Mouse (Mus musculus) mesoderm, embryonic 11.5 days (tissue): ENCODE measurements around the gene Sept3.

Experiments used
- DNase-seq: peaks from one replicate; pipeline ENCODE4 v3.0.0-alpha.2; 2012; ENCODE audit warnings: low read depth, low spot score

Gene Sept3

DNA sequence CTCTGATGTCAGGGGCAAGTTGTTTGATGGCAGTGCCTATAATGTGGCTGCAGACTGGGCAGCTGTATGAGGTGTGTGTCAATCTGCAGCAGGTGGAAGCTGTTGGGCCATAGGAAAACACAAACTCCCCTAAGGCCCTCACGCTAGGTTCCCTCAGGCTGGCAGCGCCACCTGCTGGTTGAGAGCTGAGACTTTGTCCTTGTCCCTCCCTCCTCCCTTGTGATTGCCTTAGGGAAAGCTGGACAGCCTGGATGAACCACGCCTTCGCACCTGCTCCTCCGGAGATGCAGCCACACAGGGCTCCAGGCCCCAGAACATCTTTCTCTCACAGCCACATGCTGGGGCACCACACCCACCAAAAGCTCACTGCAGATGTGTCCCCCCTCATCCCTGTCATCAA, 3.5 kb upstream of the Sept3 start:
- peak; percentile 86 for DNase-seq

GRCm38 (mm10) chr15:82272295-82272694, 2.4 kb upstream of the Sept3 start:
- no peak for DNase-seq

DNA sequence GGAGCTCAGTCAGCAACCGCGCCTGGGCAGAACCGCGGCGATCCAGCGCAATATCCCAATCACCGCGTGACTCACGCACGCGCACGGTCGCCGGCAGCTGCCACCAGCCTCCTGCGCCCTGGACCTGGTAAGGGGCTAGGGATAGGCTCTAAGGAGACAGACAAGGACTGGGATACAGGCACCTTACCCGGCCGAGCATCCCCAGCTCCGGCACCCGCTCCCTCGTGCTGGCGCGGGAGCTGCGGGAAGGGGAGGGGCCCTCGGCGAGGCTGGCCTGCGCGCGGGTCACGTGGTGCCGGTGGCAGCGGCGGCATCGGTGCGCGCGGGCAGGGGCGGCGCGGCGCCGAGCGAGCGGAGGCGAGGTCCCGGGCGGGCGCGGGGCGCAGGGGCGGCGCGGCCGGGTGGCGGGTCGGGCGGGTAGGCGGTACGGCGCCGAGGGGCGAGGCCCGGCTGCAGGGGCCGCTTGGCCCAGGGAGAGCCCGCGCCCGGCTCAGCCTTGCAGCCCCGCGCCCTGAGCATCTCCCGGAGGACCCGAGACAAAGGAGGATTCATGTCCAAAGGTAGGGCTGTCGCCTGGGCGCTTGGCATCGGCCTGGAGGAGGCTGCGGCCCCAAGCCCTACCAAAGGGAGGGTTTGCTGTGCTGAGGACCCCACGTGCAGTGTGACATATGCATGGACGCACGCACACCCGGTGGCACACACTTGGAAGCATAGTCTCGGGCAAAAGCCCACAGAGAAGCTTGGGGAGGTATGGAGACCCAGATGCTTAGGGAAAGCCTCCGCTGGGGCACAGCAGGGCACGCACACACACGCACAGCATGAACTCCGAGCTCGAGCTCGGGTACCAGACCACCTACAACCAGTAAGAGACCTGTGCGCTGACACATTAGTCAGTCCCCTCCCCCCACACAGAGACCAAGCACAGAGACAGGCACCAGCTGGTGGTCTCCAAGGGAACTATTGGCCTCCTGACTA, 521 bp downstream of the Sept3 start:
- DNase-seq, result peak; percentile 77

DNA sequence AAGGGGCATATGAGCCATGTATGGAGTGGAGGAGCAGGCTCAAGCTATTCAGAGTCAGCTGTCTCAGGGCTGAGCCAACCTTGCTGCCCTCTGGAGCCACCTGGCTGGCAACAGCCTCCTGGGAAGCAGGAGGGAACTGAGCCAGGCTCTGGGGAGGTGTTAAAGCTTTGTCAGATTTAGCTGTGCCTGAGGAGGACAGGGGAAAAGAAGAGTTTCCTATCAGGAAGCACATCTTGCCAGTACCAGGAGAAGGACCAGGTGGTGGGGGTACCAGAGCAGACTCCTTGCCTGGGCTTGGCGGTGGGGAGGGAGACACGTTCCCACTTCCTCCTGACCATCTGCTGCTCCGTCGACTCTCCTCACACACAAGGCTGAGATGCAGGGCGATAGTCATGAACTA, 2.9 kb downstream of the Sept3 start:
- no peak for DNase-seq

DNA sequence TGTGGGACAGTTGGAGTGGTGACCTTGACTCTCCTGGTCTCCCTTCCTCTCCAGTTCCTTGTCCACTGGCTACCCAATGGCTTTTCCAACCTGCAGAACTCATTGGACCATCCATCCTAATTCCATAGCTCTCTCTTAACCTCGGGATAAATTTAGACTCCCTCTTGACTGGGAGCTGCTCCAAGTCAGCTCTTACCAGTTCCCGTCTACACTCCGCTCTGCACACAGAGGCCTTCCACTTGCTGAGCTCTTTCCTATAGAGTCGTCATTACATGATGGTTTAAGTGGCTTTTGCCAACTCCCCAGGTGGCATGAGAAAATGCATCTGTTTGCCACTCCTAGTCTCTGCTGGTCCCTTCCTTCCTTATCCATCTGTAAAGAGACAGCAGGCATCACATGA, 5.9 kb downstream of the Sept3 start:
- DNase-seq, result no peak

GRCm38 (mm10) chr15:82286157-82286556, 11.5 kb downstream of the Sept3 start:
- no peak for DNase-seq

DNA sequence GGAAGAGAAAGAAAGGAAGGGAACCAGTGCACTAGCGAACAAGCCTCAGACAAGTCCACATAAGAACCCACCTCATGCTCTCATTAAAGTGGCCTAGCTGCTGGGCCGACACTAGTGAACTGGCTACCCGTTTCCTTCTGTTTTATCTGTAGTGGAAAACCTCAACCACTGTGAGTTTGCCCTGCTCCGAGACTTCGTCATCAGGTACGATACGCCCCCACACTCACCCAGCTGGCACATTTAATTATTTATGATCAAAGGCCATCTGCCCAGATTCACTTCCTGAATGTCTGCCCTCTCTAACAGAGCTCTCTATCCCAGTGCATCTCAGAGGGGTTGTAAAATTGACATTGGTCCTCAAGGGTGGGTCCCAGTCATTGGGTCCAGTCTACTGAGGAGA, 15.6 kb downstream of the Sept3 start:
- no peak for DNase-seq

GRCm38 (mm10) chr15:82292851-82293250, 18.2 kb downstream of the Sept3 start:
- DNase-seq, result no peak

DNA sequence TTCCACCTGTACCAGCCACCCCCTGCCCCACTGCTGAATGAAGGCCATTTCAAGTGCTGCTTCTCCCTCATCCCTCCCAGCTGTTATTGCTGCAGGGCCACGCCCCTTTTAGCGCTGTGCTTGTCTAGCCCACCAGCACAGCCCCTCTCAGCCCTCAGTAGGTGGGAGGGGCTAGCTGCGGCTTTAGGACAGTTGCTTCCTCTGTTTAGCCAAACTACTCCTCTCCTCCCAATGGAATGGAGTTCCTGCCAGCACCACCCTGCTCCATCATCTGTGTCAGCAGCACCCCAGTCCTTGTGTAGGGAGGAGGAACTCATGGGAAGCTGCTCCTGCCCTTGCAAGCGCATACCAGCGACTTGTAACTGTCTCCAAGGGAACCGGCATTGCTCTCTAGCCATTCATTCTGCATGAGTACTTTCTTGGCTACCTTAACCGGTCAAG, 18.6 kb downstream of the Sept3 start:
- peak; percentile 76 for DNase-seq

DNA sequence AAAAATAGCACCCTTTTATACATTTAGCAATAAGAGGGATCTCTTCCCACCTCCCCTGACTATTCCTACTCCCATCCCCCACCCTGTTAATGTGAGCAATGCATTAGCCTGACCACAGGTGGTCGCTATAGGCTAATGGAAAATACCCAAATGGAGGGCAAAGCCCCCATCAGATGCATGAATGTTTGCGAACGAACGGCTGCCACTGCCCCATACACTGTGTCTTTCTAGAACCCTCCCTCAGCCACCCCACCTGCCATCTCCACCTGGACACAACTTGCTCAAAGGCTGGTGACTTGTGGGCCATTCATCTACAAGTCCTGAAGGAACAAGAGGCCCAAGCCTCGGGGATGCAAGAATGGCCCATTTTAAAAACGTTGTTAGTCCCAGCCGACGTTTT, 19.4 kb downstream of the Sept3 start:
- DNase-seq, result peak; percentile 45

GRCm38 (mm10) chr15:82298764-82299561, 24.3 kb downstream of the Sept3 start, which contains the start of gene Wbp2nl:
Gene Wbp2nl, plus strand, starts transcription at chr15:82298954.
- no peak for DNase-seq

DNA sequence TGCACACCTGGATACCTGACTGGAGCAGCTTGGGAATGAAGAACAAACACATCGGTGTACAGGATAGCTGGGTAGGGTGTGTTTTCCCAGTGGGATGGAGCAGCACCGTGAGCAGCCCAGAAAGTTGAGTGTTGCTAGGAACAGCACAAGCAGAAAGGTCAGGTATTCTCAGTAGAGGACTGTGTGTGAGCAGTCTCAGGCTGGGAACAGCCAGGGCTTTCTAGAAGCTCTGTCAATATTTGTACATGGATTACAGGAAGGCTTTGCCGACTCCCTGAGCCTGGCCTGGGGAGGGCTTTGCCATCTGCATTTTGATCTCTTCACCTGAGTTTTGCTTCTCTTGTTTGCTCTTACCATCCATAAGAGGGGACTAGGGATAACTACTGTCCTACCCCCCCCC, 32.4 kb downstream of the Sept3 start:
- no peak for DNase-seq

DNA sequence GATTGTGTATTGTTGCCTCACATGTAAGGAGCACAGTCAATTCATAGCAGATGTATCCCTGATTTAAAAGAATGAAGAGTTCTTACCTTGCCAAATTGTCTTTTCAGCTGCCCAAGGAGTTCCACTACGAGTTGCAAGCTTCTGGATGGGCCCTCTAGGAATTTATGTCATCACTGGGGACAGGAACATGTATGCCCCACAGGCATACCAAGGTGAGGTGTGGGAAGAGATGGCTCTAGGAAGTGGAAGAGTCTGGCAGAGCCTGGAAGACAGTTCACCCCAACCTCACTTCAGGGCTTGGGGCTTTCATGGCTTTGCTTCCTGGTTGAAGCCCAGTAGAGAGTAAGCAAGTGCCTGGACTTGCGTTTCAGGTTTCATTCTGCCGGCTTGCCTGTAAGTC, 33.7 kb downstream of the Sept3 start:
- DNase-seq, result no peak

GRCm38 (mm10) chr15:82317839-82318238, 43.1 kb downstream of the Sept3 start:
- no peak for DNase-seq

DNA sequence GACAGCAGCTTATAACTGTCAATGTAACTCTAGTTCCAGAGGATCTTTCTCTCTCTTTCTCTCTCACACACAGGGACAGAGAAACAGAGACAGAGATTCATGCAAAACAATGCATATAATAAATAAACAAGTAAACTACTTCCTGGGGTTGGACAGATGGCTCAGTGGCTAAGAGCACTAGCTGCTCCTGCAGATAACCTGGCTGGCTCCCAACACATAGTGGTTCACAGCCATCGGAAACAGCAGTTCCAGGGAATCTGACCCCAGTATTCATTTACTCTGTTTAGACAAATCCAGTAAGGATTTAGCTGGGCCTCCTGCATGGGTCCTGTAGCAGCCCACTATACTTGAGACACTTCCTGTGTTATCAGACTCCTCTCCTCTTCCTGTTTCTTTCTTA, 44.9 kb downstream of the Sept3 start:
- no peak for DNase-seq

DNA sequence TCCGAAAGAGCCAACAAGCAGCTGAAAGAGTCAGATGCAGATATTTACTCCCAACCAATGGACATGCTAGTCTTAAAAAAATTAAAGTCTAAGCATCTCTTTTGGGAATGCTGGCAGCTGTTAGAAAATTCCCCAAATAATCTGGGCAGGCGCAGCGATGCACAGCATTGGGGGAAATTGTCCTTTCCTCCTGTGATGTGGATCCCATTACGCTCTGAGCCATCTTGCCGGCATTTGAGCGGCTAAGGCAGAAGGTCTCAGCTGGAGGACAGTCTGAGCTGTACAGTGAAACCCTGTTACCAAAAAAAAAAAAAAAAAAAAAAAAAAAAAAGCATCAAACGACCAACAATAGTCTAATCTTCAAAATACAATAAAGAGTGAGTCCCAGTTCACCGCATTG, 47.5 kb downstream of the Sept3 start:
- DNase-seq, result no peak

GRCm38 (mm10) chr15:82325382-82325781, 50.7 kb downstream of the Sept3 start:
- DNase-seq, result no peak

DNA sequence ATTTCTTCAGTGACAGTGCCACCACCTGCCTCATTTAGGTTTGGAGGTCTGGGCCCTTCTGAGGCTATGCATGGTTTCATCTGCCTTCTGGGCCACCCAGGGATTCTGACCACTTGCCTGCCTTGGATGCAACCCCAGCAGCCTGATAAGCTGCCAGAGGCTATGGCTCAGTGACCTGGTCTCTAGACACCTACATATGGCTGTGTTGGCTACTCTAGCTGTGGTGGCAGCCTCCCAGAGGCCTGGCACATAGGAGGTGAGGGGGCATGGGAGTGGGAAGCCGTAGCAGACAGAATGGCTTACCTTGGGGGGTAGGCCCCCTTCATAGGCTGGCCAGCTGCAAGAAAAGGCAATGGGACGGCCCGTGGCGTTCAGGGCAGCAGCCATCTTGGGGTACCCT, 60.5 kb downstream of the Sept3 start:
- DNase-seq, result no peak

GRCm38 (mm10) chr15:82336629-82337028, 61.9 kb downstream of the Sept3 start:
- DNase-seq, result no peak

DNA sequence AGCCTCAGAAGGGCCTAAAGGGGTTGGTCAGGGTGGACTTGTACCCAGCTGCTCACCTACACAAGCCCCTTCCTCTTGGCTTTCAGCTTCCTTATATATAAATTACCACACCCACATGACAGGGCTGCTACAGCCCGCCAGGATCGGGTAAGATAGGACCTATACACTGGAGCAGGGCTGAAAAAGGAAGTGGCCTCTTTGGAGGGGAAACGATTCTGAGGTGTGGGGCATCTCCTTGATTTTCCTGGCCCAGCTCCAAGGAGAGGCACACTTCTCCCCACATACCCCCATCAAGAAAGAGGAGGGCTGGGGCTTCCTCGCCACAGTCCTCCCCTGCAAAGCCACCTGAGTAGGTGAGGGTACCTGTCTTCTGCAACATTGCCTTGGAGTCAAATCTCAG, 63.2 kb downstream of the Sept3 start:
- DNase-seq, result no peak

- peak; percentile 97 for DNase-seq
Measured at GRCm38 (mm10) chr15:82338593-82339112, 64.0 kb downstream of the Sept3 start, which contains the start of the genes Naga, Pheta2 and Smdt1. Gene Naga, minus strand, starts transcription at chr15:82338925. Gene Pheta2, plus strand, starts transcription at chr15:82338942. Gene Smdt1, plus strand, starts transcription at chr15:82338959.

GRCm38 (mm10) chr15:82339150-82339549, 64.5 kb downstream of the Sept3 start:
- DNase-seq, result no peak
